Mouse (Mus musculus): Measurements from ENCODE around the gene Gm20715.
"Not testable (repeated sequence)": the region's sequence is repeated elsewhere in the genome, so short reads cannot be mapped to it uniquely, and the experiment has no call there.

Gm20715 gene

DNA sequence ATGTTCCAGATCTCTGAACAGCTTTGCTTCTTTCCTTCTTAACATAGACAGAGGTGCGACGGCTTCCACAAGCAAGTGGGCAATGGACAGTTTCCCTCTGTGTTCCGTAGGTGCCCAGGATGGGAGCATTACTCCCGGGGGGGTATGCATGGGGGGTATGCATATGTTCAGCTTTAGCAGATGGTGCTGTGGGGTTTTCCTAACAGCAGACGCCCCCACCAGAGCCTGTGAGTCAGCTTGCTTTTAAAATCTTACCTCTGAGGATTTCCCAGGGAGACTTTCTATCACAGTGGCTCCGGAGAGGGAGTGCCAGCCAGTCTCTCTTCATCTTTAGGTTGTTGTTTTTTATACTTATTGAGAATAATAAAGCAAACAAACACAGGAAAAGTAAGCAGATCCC, 9.8 kb downstream of the Gm20715 start:
- ATAC-seq (ENCODE audit: insufficient number of reproducible peaks, low FRiP score, low TSS enrichment) = no peak

DNA sequence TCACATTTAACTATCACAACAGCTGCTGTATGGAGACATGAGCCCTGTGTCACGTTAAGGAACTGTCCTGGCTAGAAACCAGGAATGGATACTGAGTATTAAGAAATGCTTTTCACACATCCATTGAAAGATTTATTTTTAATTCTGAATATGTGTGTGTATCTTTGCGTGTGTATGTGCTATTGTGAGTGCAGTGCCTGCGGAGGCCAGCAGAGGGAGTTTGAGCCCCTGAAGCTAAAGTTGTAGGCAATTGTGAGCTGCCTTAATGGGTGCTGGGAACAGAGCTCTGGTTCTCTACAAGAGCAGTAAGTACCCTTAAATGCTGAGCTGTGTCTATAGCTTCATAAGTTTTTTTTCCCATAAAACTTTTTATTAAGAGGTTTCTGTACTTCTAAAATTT, 19.3 kb downstream of the Gm20715 start:
- no peak for ATAC-seq (ENCODE audit: insufficient number of reproducible peaks, low FRiP score, low TSS enrichment)

DNA sequence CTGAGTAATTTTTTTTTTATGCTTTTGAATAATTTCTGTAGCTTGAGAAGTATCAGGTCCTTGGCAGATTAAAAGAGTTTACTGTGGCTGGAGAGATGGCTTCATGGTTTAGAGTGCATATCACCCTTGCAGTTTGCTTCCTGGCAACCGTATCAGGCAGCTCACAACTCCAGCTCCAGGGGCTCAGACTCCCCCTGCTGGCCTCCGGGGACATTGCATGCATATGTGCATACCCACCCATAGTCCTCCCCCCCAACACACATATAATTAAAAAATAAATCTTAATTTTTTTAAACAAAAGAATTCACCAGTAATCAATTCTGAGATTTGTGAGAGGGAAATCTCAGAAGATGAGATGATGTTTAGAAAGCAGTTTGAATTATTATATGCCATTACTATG, 20.3 kb downstream of the Gm20715 start:
- ATAC-seq (ENCODE audit: insufficient number of reproducible peaks, low FRiP score, low TSS enrichment) = no peak

DNA sequence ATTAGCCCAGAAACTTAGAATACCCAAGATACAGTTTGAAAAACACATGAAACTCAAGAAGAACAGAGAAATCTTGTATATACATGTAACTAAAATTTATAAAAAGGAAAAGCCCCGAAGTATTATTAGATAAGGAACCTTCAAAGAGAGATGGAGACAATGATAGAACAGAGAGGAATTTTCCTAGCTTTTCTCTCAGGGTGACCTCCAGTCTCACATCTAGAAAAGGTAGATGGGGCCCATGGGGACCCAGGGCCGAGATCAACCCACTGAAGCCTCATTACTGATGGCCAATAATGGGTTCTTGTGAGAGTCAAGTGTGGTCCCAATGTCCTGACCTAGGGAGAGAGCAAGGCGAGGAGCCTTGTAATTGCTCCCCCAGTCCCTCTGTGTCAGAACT, 28.3 kb downstream of the Gm20715 start, which contains the start of gene Olfr1344:
Gene Olfr1344 (plus strand): TSS at position 301 of the 400 bp plus-strand sequence.
- ATAC-seq (ENCODE audit: insufficient number of reproducible peaks, low FRiP score, low TSS enrichment) = no peak

DNA sequence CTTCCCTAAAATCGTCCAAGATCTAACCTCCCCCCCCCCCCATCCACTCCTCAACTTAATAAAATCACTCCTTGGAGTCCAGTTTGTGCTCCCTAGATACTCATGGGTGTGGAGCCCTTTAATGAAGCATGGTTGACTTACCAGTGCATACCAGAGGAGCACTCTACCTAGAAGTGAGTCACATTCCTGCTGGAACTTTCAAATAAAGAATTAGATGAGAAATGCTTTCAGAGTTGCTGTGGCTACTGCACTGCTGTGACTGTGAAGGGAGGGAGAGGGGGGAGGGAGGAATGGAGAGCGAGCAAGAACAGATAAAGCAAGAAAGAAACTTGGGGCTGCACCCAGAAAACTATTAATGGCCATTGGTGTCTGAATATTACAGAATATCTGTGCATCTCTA, 31.1 kb downstream of the Gm20715 start:
- ATAC-seq (ENCODE audit: insufficient number of reproducible peaks, low FRiP score, low TSS enrichment) = no peak

DNA sequence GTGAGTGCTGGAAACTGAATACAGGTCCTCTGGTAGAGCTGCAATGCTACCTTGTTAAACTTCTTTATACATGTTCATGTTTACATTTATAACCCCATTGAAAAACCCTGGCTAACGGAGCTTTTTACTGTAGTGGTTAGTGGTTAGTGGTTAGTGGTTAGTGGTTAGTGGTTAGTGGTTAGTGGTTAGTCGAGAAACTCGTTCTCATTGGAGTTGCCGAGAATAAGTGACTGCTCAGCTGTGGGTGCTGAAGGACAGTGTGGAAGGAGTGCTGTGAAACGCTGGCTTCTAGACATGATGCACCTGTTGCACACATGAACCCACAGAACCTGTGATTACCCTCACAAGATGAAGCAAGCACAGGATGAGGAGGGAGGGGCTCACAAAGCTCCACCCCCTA, 37.7 kb downstream of the Gm20715 start:
- ATAC-seq (ENCODE audit: insufficient number of reproducible peaks, low FRiP score, low TSS enrichment) = no peak

DNA sequence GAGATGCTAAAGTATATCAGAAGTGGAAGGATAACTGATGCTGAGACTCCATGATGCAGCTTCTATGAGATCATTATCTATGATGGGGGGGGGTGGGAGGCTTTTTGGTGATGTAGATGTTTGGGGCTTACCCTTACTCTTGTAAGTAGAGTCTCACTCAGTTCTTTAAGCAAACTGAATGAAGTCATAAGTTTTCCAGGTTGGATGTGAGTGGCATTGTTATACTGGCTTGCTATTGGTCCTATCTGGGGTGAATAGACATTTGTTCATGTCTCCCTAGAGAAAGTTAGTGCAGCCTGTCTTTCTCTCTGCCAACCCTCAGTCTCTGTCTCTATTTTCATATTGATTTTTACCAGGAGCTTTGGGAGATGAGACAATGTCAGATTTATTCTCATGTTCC, 45.8 kb downstream of the Gm20715 start, which contains the start of gene Olfr1336:
Gene Olfr1336 (plus strand): TSS at position 301 of the 400 bp plus-strand sequence.
- no peak for ATAC-seq (ENCODE audit: insufficient number of reproducible peaks, low FRiP score, low TSS enrichment)

DNA sequence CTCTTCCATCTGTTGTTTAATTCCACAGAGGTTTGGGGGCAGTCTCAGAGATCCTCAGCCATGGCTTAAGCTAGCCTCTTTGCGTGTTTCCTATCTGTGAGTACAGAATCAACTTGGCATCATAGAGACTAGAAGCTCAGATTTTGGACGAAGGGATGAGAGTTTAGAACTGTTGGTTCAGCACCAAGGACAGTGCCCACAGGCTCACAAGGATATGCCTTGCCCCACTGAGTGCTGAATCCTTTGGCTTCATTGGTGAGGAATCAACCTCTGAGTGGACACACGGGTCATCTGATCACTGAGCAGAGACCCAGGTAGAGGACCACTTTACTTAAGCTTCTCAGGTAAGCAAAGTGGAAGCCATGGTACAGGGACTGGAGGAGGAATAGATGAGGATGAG, 46.3 kb downstream of the Gm20715 start:
- ATAC-seq (ENCODE audit: insufficient number of reproducible peaks, low FRiP score, low TSS enrichment) = no peak

DNA sequence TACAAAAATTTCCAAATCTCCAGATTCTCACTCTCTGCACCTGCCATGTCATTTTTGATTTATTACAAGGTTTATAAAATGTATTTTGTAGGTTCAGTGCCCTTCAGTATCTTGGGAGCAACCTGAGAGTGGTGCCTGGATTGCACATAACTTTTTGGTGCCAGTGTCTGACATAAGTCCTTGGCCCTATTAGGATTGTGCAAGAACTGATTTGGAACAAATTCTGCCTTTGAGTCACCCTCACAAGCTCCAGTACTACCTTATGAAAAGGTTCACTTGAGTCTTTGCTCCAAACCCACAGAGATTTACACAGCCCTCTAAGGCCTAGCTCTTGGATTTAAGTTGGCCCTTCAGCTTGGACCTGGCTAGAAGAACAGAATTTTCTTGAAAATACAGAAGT, 56.9 kb downstream of the Gm20715 start, which contains the start of gene Olfr1346:
Gene Olfr1346 (plus strand): TSS at position 151 of the 400 bp plus-strand sequence.
- no peak for ATAC-seq (ENCODE audit: insufficient number of reproducible peaks, low FRiP score, low TSS enrichment)

DNA sequence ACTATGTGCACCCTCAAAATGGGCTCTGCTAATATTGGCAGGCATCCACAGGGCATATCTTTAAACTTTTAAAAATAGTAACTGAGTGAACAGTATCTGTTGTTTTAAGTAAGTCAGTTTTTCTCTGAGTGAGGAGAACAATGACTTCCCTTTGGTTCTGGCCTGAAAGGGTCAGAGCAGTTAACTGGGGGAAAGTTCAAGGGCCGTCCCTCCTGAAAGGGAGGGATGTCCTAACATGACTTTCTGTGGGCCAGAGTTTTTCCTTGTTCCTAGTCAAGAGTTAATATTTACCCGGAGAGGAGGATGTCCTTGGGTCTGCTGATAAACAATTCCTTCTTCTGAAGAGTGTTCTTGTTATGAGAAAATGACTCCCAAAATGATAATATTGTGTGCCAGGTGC, 67.6 kb downstream of the Gm20715 start:
- ATAC-seq (ENCODE audit: insufficient number of reproducible peaks, low FRiP score, low TSS enrichment) = not testable (repeated sequence)

DNA sequence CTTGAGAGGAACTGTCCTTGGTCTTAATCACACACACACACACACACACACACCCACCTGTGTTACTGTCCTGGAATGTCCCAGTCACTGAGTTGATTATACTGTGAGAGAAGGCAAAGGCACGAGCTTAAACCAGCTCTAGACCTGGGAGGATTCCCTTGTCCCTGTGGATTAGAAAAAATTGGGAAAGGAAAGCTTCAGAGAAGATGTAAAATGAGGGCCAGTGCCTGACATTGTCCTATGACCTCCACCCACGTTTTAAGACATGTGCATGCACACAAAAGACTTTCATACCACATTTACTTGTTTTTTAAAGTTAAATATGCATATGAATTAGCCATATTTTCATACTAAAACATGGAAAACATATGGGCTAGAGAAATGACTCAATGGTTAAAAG, 76.8 kb downstream of the Gm20715 start, which contains the start of gene Olfr5:
Gene Olfr5 (minus strand): TSS at position 101 of the 400 bp plus-strand sequence.
- no peak for ATAC-seq (ENCODE audit: insufficient number of reproducible peaks, low FRiP score, low TSS enrichment)

Measured in cerebellum, adult (tissue).